Mouse (Mus musculus) CD4-positive, CD25-positive, alpha-beta regulatory T cell, adult 9 weeks (primary cell): Measurements from ENCODE around the gene Fpgt. TPM values are rescaled to one million over a fixed set of nuclear protein-coding genes. Genes with fewer than 3 reads are reported as not detected.

Experiments
- polyA plus RNA-seq: library from polyadenylated mRNA; unstranded; fragments of 100-300 nt; shearing (Covaris generic); gene quantifications from one replicate; pipeline ENCODE4 v1.2.1, GENCODE M21; 2017

Fpgt gene
- 45.7 TPM for polyA plus RNA-seq

DNA sequence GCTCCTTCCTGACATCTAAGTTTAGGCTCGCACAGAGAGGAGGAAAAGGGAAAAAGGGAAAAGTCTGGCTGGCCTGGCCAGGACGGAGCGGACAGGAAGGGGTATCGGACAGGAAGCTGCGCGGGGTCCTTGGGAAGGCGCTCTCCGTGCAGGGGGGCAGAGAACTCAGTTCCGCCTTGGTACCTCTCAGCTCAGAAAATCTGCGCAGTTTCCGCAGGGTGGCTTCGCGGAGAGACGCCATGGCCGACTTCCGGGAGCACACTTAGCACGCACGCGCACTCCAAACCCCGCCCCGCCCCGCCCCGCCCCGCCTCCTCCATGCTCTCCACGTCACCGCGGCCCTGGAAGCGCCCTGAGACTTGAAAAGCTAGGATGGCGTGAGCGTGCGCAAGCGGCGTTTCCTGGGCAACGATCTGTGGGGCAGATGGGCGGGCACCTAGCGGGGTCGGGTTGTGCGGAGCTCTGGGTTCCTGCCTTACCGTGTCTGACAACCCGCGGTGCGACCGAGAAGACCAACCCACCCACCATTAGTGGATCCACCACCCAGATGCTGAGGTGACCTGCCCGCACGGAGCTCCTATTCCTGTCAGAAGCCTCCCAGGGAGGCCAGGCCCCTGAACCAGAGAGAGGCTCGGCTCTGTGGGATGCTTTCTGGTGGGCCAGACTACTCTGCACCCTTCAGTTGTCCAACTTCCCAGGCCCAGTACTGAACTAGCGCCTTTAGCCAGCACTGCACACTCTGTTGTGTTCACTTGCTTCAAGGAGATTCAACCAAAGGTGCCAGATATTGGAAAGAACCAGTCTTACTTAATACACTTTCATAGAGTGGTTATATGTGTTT is at the start of gene Fpgt, which contains the start of gene Lrriq3:
Gene Fpgt (minus strand): TSS at position 288 of the 841 bp plus-strand sequence.
Gene Lrriq3 (plus strand): TSS at position 319 of the 841 bp plus-strand sequence.

DNA sequence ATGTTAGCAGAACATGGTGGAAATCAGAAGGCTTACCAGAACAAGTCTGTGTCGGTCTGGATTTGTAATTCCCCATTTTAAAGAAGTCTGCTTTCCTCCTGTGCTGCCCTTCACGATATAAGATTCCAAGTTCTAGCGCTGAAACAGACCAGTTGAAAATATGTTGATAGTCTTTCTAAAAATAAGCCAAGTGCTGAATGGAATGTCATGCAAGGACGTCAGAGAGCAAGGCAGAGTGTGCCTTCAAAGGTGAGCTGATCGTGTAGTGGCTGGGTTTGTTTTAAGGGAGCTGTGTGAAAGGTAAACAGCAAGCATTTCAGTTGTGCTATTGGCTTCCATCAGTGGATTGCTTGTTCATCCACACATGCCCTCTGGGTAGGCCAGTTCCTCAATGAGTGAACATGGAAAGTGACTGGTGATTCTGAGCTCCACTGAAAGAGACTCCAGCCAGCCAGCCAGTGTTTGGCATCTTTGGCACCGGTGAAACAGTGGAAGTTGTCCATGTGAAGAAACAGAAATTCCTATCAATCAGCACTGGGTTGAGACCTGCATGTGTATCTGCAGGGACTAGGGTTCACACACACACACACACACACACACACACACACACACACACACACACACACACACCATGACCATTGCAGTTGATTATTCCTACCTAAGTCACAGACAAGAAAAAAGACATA is 37.8 kb downstream of the Fpgt start, which contains the start of gene Tnni3k:
Gene Tnni3k (minus strand): TSS at position 177 of the 686 bp plus-strand sequence.

Other genes with a start within 250 kb of the Fpgt start
- not detected for gene Tnni3k, start 38.0 kb downstream of the Fpgt start, polyA plus RNA-seq
- gene Lrriq3, start within 50 bp of the Fpgt start, polyA plus RNA-seq: 0.15 TPM